Mouse (Mus musculus): ENCODE measurements around the gene Itpr1.

DNA sequence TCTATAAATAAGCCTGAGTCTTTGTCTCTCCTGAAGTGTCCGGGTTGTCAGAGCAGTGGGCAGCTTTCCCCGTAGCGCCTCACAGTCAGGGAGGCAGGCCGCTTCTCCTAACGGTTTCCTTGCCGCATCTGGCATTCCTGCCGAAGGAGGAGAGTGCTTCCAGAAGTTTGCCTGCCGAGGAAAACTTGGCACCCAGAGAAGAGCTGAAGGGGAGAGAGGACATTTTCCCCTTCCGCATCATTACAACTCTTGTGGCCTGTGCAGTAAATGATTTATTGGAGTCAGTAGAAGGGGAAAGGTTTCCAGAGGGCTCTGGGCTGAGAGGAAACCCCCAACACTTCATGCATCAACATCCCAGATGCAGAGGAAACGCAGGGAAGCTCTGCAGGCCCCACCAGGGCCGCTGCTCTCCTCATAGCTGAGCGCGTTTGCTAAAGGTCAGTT, 22.8 kb downstream of the Itpr1 start:
- TF ChIP-seq GATA1 (IDR thresholded peaks at IDR 0.05; ENCODE audit: low read length), result no peak
- no peak for TF ChIP-seq TAL1 (IDR thresholded peaks at IDR 0.05; ENCODE audit: low read length)

All from erythroblast, embryonic 14.5 days (primary cell).